Mouse (Mus musculus) ovary, postnatal 10 days (tissue): ENCODE measurements around the gene Slc26a1.

Source experiments
- DNase-seq: peaks from one replicate; pipeline ENCODE4 v3.0.0; 2022; ENCODE audit warnings: low spot score

Gene Slc26a1

DNA sequence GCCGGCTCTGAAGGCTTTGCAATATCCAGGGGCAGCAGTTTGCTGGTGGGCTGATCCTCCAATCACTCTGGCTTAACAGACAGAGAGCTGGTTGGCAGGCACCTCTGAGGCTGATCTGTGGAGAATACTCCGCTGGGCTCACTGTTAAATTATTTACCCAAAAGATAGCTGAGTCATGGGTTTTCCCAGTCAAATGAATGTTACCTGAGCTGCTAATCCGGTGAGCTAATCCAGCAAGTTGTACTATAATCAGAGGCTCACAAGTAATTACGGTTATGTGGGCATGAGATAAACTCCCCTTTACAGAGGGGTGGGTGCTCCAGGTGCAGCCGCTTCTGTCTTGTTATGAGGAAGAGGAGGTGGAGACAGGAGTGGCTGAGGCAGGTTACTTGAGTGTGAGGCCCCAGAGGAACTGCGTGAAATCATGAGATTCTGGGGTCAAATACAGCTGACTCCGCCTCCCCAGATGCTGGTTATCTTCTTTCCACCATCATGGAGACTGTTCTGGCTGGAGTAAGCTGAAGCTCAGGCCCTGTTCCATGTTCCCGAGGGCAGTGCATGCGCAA is at the start of gene Slc26a1:
Slc26a1 (minus strand) TSS at position 319 of the 566 bp plus-strand sequence.
- DNase-seq: no peak

DNA sequence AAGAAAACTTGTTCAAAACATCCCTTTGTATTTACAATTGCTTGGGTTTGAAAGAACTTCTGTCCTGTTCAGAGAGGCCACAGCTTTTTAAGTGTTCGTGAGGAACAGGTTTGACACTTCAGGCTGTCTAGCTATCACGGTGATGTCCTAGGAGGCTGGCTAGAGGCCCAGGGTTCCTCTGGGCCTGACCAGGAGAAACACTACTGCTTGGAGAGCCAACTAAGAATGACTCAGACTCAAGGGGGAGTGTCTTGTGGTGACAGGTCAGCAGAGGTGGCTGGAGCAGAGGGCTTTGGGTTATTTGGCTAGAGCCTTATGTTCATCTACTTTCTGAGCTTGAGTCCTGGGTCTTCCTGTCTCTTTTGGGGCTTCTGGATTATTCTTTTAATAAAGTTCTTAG is 48.6 kb upstream of the Slc26a1 start:
- DNase-seq: no peak

DNA sequence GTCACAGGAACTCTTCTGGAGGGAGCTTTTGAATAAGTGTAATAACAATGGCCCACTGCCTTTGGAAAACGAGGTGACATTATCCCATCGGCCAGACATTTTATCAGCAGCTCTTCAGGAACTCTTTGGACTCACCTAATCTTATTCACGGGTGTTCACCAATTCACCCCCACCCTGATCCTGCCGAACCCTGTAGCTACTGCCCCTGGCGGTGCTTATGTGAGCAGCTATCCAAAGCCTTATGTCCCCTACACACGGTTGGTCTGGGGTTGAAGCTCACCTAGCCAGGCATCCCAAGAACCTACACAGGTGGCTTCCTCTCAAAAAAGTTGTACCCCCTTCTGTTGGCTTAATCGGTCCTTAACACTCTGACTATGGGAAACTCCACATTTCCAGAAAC is 44.4 kb upstream of the Slc26a1 start:
- DNase-seq: no peak

DNA sequence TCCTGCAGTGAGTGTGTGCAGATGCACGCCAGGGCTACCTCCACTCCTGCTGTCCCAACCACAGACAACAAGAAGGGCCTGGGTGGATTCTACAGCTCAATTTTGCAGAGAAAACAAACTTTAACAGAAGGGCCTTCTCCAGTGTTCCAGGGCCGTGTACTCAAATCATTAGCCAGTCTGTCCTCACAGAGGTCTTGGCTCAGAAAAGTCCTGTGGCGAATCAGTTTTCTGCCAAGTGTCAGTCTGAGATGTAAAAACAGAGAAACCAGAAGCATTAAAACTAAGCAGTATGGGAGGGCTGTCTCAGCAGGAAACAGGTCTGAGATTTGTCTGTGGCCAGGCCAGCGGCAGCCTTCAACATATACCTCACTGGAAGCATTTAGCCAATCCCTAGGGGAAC is 42.7 kb upstream of the Slc26a1 start:
- DNase-seq: no peak

DNA sequence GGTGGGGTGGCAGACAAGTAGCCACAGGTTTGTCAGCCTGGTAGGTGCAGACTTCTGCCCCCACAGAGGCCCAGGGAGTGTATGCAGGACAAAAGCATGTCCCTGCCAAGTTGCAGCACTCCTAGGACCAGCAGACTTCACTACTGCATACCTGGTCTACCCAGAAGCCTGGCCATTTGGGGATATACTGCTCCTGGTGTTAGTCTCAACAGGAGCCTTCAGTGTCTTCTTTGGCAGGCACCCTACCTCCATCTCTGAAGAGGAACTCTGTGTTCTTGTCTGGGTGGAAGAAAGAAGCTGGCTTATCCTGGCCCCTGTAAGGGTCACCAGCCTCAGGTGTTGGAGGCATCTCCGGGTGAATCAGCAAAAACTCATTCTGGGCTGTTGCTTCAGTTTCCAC is 40.6 kb upstream of the Slc26a1 start:
- no peak for DNase-seq

DNA sequence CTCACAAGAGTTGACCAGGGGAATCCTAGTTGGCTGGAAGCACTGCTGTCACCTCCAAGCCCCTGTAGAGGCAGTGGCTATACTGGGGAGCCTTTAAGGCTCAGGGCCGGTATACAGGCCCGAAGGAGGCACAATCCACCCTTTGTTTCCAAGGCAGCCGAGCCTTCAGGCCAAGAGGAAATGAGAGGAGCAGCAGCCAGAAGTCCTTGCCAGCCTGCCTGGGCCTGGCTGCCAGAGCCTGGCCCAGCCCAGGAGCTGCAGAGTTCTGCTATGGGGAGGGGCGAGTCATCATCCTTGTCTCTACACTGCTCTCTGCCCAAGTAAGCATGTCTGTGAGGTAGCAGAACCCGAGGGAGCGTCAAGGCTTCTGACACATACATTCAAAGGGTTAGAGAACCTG is 38.8 kb upstream of the Slc26a1 start:
- no peak for DNase-seq

DNA sequence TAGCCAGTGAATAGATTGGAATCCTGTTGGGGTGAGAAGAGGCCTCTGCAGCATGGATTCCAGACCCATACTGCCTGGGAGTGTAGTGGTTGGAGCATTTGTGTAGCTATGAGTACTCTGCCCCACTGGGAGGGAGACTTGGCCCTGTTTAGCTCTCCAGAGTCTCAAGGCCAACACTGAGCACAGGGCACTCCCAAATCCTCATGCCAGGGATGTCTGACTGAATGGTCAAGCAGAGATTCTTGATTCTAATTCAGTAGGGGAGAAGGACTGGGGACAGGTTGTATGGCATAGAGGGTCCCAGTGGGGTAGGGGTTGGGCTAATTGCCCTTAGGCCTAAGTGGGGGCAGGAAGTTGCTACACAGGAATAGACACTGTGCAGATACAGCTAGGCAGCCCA is 38.3 kb upstream of the Slc26a1 start:
- no peak for DNase-seq

DNA sequence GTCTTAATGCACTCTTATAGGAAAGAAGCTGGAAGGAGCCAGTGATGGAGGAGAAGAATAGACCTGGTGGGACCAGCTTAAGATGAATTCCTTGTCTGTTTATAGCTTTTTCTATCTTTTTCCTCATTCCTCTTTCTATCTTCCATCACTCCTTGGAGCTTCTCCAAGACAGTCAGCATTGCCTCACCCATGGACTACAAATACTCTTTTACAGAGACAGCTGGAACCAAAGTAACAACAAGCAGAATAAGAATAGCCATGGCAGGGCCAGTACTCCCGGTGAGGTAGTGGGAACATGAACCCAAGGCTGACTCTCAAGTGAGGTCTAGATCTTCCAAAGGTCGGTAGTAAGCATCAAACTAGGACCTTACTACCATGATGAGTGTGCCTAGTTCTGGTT is 37.7 kb upstream of the Slc26a1 start:
- DNase-seq: no peak

DNA sequence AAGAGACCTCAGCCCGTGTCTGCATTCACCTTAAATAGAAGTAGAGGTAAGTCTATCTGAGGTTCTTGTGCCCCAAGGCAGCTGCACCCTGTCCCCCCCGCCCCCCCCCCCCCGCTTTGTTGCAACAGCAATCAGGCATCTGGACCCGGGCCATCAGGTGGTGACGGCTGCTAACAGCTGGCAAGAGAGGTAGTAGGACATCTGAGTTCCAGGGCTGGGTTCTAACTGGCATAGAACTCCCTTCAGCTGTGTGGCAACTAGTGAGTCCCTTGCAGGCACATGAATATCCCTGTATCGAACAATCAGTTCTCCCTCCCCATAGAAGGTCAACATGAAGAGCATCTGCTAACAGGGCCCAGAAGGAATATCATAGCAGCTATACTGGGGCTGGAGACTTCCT is 36.6 kb upstream of the Slc26a1 start:
- DNase-seq: no peak

DNA sequence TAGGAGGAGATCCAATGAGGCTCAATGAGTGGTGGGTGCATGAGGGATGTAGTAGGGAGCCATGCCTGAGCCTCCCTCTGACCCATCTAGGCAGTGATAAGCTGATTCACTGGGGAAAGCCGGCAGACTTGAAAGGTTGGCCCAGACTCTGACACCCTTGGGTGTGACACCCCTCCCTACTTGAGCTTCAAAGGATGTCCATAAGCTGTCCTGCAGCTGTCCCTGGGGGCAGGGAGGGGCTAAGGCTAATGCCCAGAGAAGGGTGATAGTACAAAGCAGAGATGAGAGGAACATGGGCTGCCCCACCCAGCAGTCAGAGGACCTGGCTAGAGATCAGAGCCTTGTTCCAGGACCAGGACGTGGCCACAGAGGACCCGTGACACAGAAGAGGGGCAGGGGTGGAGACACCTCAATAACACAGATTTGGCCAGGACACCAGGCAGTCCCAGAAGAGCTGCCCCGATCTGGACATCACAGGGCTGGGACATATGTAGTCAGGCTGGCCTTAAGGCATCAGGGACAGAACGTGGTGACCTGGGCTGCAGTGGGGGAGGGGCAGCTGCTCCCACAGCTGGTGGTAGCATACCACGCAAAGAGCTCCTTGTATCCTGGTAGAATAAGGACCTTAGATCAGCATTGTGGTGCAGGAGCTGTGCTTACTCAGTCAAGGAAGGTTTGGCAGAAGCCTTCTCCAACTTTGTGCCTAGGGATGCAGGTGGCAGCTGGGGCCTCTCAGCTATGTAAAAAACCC is 33.8 kb upstream of the Slc26a1 start:
- no peak for DNase-seq

DNA sequence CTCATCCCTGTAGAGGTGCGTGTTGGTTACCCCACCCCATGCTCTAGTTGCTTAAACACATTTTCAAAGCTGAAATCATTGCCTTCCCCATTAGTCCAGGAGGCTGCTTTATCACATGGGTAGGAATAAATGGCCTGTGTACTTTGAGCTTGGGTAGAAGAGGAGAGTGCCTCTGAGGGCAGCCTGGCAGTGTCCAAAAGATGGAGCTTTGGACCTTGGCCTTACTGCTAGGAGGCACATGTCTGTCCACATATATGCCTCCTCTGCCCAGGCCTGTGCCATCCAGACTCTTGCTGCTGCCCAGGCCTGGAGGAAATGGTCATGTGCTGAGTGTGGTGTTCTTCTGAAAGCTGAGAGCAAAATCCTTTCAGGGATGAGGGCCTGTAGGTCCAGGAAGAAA is 33.0 kb upstream of the Slc26a1 start:
- DNase-seq: no peak

DNA sequence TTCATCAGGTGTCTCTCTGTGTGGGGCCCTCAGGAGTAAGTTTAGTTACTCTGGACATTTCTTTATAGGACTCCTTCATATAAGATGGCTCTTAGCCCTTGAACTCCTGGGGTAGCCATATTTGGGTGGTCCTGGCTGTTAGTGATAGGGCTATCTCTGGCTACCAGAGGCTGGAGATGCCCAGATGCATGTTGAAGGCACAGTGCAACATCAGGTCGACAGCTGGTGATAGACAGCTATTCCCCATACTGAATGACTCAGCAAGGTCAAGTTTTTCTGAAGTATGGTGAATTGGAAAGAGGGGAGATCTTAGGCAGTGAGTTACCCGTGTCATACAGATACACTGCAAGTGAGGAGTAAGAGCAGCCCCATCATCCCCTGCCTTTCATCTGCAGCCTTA is 32.4 kb upstream of the Slc26a1 start:
- DNase-seq: no peak

DNA sequence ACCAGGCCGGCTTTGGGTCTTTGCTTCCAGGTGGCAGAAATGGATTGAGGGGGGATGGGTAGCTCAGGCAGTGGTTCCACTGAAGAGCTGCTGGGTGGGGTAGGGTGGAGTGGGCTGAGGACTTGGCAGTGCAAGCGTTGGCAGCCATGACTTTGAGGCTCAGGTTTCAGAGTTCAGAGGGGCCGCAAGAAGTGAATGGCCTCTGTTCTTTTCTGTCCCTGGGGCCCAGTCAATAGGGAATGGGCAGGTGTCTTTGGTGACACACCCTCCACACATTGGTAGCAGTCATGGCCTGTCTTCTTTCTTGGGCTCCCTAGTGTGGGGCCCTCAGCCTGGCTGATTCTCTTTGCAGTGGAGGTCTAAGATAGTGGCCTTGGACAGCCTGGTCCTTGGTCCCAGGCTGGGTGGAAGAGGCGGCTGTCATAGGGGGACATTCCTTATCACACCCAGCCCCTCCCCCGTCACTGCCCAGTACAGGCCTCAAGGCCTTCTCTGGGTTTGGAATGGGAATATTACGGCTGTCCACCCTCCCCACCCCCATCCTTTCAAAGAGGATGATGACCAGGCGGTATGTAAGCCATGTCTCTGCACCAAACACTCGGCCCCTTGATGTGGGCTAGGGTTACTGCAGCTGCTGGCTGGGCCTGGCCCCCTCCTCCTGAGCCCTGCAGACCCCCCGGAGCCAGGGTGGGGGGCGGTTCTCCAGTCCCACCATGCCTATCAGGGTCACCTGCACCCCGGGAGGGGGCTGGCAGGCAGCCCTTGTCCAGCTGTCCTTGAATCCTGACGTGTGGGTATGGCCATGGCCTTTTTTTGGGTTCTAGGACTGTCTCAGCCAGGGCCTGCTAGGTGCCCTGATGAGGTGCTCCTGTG is 28.6 kb upstream of the Slc26a1 start:
- DNase-seq: no peak

DNA sequence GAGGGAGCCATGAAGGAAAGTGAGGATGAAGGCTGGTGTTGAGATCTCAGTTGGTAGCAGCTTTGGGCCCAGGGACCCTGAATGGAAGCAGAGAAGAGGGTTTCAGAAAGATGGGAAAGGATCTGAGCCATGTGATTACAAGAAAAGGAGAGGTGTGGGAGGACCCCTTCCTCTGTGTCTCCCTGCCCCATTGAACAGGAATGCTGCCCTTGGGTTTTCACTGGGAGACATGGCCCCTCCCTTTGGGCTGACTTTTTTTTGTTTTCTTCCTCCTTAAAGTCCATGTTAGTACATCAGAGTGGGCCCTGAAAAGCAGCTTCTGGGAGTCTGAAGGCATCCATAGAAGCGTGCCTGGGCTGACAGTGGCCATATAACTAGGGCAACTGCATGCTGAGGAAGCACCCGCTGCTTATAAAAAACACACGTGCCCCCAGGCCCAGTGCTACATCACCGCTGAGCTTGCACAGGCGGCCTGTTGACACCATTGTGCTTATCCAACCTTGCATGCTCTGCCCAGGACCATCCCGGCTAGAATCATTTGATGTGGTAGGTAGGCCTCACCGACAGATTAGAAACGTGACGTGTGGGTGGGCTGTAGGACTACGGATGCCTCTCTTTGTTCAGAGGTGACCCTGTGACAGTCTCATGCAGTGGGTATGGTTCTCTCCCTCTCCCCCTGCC is 26.1 kb upstream of the Slc26a1 start:
- no peak for DNase-seq

DNA sequence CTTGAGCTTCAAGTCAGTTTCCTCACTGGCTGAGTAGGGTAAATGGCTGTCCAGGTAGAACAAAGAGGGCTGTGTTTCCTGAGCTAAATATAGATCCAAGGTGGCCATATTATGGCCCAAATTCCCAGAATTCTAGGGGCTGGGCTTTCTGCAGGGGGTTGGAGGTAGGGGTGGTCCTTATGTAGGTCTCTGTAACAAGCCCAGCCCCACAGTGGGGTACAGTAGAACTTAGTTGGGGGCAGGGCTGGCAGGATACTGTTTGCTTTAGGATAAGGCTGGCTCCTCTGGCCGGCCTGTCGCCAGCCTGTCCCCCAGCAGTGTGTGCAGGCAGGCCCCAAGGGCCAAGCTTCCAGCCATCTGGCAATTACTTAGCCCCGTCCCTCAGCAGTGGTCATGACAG is 25.0 kb upstream of the Slc26a1 start:
- no peak for DNase-seq

DNA sequence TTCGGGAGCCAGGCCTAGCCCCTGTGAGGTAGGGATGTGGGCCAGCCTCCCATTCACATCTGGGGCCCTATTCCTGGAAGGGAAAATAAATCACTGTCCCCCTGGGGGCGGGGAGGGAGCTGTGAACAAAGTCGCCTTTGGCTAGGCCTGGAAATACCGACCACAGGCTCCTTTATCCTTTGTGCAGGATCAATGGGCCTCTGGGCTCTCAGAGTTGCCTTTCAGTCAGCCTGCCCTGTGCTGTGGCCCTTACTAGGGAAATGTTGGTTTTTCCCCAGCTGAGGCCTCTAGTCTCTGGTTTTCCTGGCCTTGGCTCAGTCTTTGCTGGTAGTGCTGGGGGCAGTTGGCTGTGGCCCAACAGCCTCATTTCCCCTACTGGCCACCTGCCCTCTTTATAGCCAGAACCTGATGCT is 22.0 kb upstream of the Slc26a1 start:
- DNase-seq: no peak

DNA sequence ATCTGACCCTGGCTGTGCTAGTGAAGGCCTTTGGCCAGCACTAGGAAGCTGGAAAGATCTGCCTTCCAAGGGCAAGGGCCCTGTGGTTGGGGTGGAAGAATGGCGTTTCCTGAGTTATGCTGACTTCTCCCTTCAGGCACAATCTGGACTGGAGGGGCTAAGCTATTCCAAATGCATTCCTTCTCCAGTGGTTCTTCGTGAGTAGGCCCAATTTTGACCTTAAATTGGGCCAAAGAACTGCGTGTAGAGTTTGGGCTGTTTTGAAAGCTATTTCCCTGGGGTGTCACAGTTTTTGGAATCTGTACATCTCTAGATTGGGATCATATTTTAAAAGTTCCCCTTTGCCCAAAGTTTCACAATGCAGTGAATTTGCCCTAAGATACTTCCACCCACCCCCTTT is 21.2 kb upstream of the Slc26a1 start:
- no peak for DNase-seq

DNA sequence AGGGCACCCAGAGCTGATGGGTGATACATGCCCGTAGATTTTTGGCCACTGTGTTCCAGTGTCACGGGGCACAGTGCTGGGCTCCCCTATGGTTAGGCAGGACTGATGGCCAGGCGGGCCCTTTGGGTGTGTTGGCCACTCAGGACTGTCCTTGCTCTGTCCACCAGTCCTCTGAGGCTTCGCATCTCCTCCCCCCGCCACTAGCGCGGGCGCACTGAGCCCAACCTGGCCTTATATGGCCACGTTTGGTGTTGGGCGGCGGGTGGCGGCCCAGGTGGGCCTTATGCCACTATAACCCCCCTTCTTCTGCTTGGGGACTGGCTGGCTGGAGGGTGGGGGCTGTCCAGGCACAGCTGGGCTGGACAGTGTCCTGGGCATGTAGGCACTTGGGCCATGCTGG is 20.5 kb upstream of the Slc26a1 start:
- no peak for DNase-seq

DNA sequence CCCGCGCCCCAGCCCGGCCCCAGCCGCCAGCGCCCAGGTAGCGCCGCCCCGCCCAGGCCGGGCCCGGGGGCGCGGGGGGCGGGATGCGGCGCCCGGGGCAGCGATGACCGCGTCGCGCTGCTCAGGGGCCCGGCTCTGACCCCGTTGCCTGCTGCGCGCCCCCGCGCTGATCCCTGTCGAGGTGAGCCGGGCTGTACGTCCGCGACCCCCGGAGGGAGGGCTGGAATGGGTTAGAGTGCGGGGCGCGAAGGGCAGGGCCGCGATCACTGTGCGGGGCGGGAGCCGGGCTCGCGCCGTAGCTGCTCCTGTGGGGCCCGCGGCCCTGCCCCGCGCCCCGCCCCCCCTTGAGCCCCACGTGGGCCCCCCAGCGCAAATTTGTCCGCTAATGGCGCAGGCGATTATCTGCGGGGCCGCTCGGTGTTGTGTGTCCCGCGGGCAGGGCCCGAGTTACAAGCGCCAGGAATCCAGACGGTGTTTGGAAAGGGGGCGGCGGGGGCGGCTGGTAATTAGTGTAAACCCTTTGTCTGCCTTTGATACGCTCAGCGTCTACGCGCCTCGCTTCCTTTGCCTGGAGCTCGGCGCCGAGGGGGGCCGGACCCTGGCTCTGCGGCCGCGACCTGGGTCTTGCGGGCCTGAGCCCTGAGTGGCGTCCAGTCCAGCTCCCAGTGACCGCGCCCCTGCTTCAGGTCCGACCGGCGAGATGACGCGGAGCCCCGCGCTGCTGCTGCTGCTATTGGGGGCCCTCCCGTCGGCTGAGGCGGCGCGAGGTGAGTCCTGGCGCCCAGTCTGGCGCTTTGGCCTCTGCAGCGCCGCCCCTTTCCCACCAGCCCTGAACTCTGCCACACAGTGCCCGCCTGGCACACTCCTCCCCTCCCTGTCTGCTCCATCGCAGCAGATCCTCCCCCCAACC is 19.2 kb upstream of the Slc26a1 start:
- no peak for DNase-seq

DNA sequence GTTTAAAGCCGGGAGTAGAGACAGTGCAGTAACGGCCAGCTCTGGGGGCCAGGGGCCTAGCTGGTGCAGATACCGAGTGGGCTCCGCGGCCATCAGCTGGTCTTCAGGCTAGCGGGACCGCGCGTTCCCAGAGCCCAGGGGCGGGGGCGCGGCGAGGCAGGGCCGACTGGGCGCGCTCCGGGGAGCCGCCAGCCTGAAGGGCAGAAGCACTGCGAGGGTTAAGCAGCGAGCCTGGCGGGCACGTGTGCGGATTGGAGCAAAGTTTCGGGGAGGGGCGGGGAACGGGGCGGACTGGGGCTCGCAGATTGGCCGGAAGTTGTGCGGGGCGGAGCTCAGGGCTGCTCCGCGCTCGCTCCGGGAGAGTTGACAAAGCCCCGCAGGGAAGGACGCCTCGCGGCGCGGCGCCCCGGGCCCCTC is 18.5 kb upstream of the Slc26a1 start:
- DNase-seq: peak; percentile 56

DNA sequence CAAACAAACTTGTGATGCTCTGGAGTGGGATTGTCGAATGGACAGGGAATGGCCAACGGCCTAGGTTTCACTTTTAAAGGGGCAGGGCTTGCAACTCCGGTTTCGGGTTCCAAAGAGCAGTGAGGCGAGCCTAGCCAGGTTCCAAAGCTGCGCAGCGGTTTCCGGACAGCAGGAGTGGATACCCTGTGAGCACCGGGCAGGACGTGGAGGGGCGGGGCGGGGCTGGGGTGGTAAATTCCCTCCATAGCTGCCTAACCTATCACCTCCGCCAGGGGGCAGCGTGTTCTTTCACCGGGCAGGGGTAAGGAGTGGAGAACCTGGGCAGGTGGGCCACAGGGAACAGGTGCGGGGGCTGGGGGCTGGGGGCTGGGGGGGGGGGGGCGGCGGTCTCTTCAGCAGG is 16.9 kb upstream of the Slc26a1 start, which contains the start of gene Fgfrl1:
Fgfrl1 (plus strand) TSS at position 112 of the 400 bp plus-strand sequence.
- no peak for DNase-seq
